Mouse (Mus musculus) E14TG2a.4 (cell line): ENCODE data around the gene Larp4b.
A peak's percentile ranks its signal among the peaks of the same experiment; 100 is the strongest.

ENCODE experiments used
- H3K27me3 ChIP-seq: 2 replicates; pipeline ENCODE4 v1.6.1; 2014; ENCODE audit warnings: low read length, control low read depth; ENCODE audit not compliant: insufficient read depth
- H3K36me3 ChIP-seq: 2 replicates; pipeline ENCODE4 v1.6.1; 2014; ENCODE audit warnings: low read length, control low read depth; ENCODE audit not compliant: insufficient read depth
- H3K4me1 ChIP-seq: replicated peaks from 2 replicates; pipeline ENCODE4 v1.6.1; 2014; ENCODE audit warnings: low read depth, low read length, control low read depth
- H3K4me3 ChIP-seq: replicated peaks from 2 replicates; pipeline ENCODE4 v1.5.1; 2014; ENCODE audit warnings: mild to moderate bottlenecking, low read length
- H3K9me3 ChIP-seq: 2 replicates; pipeline ENCODE4 v1.6.1; 2014; ENCODE audit warnings: low read length, control low read depth
- CTCF ChIP-seq: conservative IDR thresholded peaks from 2 replicates; pipeline ENCODE4 v1.5.1; 2014; ENCODE audit warnings: low read length
- NANOG ChIP-seq: IDR thresholded peaks from 2 replicates; pipeline ENCODE4 v1.6.1; 2014; ENCODE audit warnings: borderline replicate concordance, low read length, mixed read lengths
- POU5F1 ChIP-seq: IDR thresholded peaks from 2 replicates; pipeline ENCODE4 v1.6.1; 2014; ENCODE audit warnings: low read length, borderline replicate concordance

Larp4b gene

GRCm38 (mm10) chr13:9187566-9188530, 94.2 kb downstream of the Larp4b start:
- H3K27me3 ChIP-seq, result peaks cover 17% of the 10 kb centered on the region
- 0 out of 2 replicates have a peak overlapping the region, but pooled peaks have one; percentile 13 for H3K4me3 ChIP-seq
- no peaks in the 10 kb centered on the region for H3K9me3 ChIP-seq
- H3K36me3 ChIP-seq, result no peaks in the 10 kb centered on the region
- H3K4me1 ChIP-seq, result peaks cover 31% of the 10 kb centered on the region
- TF ChIP-seq CTCF (no peak), POU5F1 (no peak), NANOG (no peak)

- H3K9me3 ChIP-seq, result no peaks in the 10 kb centered on the region
- TF ChIP-seq POU5F1, result no peak
- TF ChIP-seq CTCF, result no peak
- no peak for TF ChIP-seq NANOG
- H3K27me3 ChIP-seq, result peaks cover 17% of the 10 kb centered on the region
- no peak overlapping the region for H3K4me3 ChIP-seq
- H3K36me3 ChIP-seq, result no peaks in the 10 kb centered on the region
- peaks cover 31% of the 10 kb centered on the region for H3K4me1 ChIP-seq
Measured at GRCm38 (mm10) chr13:9189481-9189880, 95.8 kb downstream of the Larp4b start.

GRCm38 (mm10) chr13:9191172-9192140, 97.8 kb downstream of the Larp4b start:
- no peak for TF ChIP-seq CTCF
- no peak for TF ChIP-seq NANOG
- no peak for TF ChIP-seq POU5F1
- H3K4me1 ChIP-seq, result peaks cover 29% of the 10 kb centered on the region

GRCm38 (mm10) chr13:9192797-9193330, 99.2 kb downstream of the Larp4b start:
- Histone ChIP-seq H3K4me1 (peaks cover 24% of the 10 kb centered on the region), H3K9me3 (no peaks in the 10 kb centered on the region), H3K4me3 (no peak overlapping the region), H3K27me3 (peaks cover 13% of the 10 kb centered on the region), H3K36me3 (no peaks in the 10 kb centered on the region)
- TF ChIP-seq NANOG (no peak), POU5F1 (no peak)

More at GRCm38 (mm10) chr13:9191172-9192140, 97.8 kb downstream of the Larp4b start:
- H3K27me3 ChIP-seq, result peaks cover 14% of the 10 kb centered on the region
- no peaks in the 10 kb centered on the region for H3K36me3 ChIP-seq
- H3K9me3 ChIP-seq, result no peaks in the 10 kb centered on the region
- H3K4me3 ChIP-seq, result peak overlapping the region; percentile 27; the same call in 1 of the 2 replicates

GRCm38 (mm10) chr13:9194656-9195055, 101.0 kb downstream of the Larp4b start:
- TF ChIP-seq NANOG (no peak), CTCF (peak; percentile 96)
- Histone ChIP-seq H3K4me1 (peaks cover 27% of the 10 kb centered on the region), H3K36me3 (no peaks in the 10 kb centered on the region), H3K27me3 (peaks cover 12% of the 10 kb centered on the region), H3K9me3 (no peaks in the 10 kb centered on the region), H3K4me3 (no peak overlapping the region)

GRCm38 (mm10) chr13:9195565-9195964, 101.9 kb downstream of the Larp4b start:
- H3K36me3 ChIP-seq, result no peaks in the 10 kb centered on the region
- H3K4me3 ChIP-seq, result no peak overlapping the region
- peaks cover 12% of the 10 kb centered on the region for H3K27me3 ChIP-seq
- TF ChIP-seq POU5F1 (no peak), CTCF (peak; percentile 91)
- H3K4me1 ChIP-seq, result peaks cover 29% of the 10 kb centered on the region
- no peaks in the 10 kb centered on the region for H3K9me3 ChIP-seq

GRCm38 (mm10) chr13:9198106-9198505, 104.4 kb downstream of the Larp4b start:
- no peak for TF ChIP-seq NANOG
- TF ChIP-seq POU5F1, result no peak
- peaks cover 20% of the 10 kb centered on the region for H3K4me1 ChIP-seq
- H3K4me3 ChIP-seq, result no peak overlapping the region
- peaks cover 3% of the 10 kb centered on the region; the same call in 1 of the 2 replicates for H3K27me3 ChIP-seq
- no peaks in the 10 kb centered on the region for H3K9me3 ChIP-seq
- no peaks in the 10 kb centered on the region for H3K36me3 ChIP-seq
